Mouse (Mus musculus) layer of hippocampus, adult 6 months (tissue): ENCODE measurements around the gene Ckap2l. TPM values are rescaled to one million over a fixed set of nuclear protein-coding genes. Genes with fewer than 3 reads are reported as not detected.

Source experiments
- long read RNA-seq, 2 experiments: library from polyadenylated mRNA; unstranded; transcript quantifications; one replicate each; pipeline ENCODE4 v2.0.0; 2019 to 2020
- polyA plus RNA-seq: library from polyadenylated mRNA; unstranded; fragments of <200 nt; fragmentation: Nextera tagmentation; gene quantifications from 2 replicates; pipeline ENCODE4 v1.2.3, GENCODE M21; 2021

Gene Ckap2l
- polyA plus RNA-seq = 0.20 and 0.25 TPM in 2 replicates
- long read RNA-seq, experiment 1 = 0 reads
- long read RNA-seq, experiment 2, partial matches to known transcripts = 1 of 2 reads
- long read RNA-seq, experiment 2, other reads (novel, unspliced or antisense) = 0 of 2 reads

DNA sequence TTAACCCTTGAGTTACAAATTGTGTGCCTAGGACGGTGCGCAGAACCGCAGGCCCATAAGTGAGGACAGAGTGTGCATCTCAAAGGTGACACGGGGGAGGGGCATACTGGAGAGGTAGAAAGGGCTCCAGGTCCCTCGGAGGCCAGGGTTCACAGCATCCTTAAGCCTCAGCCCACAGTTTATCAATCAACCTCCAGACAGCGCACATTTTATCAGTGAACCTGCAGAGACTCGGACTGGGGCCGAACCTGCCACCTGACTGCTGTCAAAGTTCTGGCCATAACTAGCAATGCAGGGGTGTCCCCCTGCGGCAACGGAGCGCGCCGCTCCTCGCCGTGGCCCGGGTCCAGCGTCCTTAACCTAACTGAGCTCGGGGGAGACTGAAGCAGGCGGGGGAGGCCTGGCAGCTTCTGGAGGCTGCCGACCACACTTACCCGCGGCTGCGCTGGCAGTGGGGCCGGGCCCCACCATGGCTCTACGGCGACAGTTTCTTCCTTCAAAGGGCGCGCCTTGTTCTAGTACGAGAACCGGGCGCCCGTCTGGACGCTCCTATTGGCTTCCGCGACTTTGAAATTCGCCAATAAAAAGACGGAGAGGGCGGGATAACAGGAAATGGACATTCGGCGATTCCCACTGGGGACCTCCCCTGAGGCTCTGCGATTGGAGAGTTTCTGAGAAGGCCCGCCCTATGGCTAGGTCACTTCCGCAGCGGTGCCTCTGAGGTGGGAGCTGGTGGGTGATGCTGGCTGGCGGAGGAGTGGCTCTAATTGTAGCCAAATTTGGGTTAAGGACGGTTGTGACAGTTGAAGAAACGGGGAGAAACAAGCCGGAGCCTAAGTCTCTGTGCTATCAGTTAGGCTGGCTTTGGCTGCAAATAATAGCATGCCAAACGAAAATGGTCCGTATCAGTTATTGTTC is at the start of gene Ckap2l:
Gene Ckap2l (minus strand): TSS at position 542 of the 918 bp plus-strand sequence.

DNA sequence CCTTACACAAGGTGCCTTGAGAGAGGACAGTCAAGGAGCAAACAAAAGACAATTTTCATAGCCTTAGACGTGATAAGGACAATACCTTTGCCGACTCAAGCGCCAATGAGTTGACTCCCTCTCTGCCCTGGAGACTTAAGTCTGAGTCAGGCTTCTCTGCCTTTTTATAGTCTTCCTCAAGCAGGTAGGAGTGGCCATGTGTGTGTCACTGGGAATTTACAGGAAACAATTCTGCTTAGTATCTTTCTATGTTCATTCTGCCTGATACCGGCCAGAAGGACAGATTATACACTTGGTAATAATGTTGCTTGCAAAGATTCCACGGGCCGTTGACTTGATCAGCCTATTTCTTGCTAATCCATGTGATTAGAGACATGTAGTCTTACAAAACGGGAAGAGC is 12.8 kb upstream of the Ckap2l start, which contains the start of gene Il1a:
Gene Il1a (minus strand): TSS at position 137 of the 400 bp plus-strand sequence.

Other genes with a start within 250 kb of the Ckap2l start
- 0.03 TPM in 1 of 2 replicates, not detected in the other for gene Vinac1, start 249.0 kb downstream of the Ckap2l start, polyA plus RNA-seq
- gene Ttl, start 231.3 kb downstream of the Ckap2l start, polyA plus RNA-seq = 14.7 and 15.4 TPM in 2 replicates
- gene Polr1b, start 196.2 kb downstream of the Ckap2l start, polyA plus RNA-seq = 2.6 and 3.3 TPM in 2 replicates
- 28.4 and 32.0 TPM in 2 replicates for gene Chchd5, start 167.5 kb downstream of the Ckap2l start, polyA plus RNA-seq
- gene Slc20a1, start 98.4 kb downstream of the Ckap2l start, polyA plus RNA-seq = 15.8 and 16.3 TPM in 2 replicates
- gene Il1a, start 12.8 kb upstream of the Ckap2l start, polyA plus RNA-seq = 0.24 and 0.40 TPM in 2 replicates
- gene Il1b, start 73.9 kb upstream of the Ckap2l start, polyA plus RNA-seq = 0.20 and 0.24 TPM in 2 replicates
- not detected in 2 replicates for gene F830045P16Rik, start 239.4 kb upstream of the Ckap2l start, polyA plus RNA-seq